Mouse (Mus musculus): ENCODE measurements around the gene Fam168b. TPM values are rescaled to one million over a fixed set of nuclear protein-coding genes. Genes with fewer than 3 reads are reported as not detected.

Fam168b gene
- polyA plus RNA-seq, 1 experiment from 2014 or later = 102 TPM

- Histone ChIP-seq H3K9me3 (ENCODE audit: control insufficient read depth, low read length) (no peaks in the 10 kb centered on the region), H3K9ac (ENCODE audit: low read depth, low read length) (no peak overlapping the region), H3K4me2 (ENCODE audit: low read length) (no peak overlapping the region), H3K27me3 (replicated peaks; ENCODE audit: control insufficient read depth, insufficient read depth, low read length) (no peaks in the 10 kb centered on the region), H3K36me3 (ENCODE audit: control insufficient read depth, insufficient read depth, low read length) (peaks cover 11% of the 10 kb centered on the region), H3K4me1 (ENCODE audit: control insufficient read depth, insufficient read depth, low read depth, low read length) (no peaks in the 10 kb centered on the region), H3K4me3 (ENCODE audit: low read length) (no peak overlapping the region), H3K27ac (ENCODE audit: low read depth, low read length) (no peak overlapping the region)
- 90% methylated on average over 8 of the region's 8 CpGs for WGBS
- ATAC-seq = no peak
These were observed 18.7 kb downstream of the Fam168b start for GRCm38 (mm10) chr1:34824208-34824607.

GRCm38 (mm10) chr1:34823353-34823752 lies 19.5 kb downstream of the Fam168b start:
- Histone ChIP-seq H3K27me3 (replicated peaks; ENCODE audit: control insufficient read depth, insufficient read depth, low read length) (no peaks in the 10 kb centered on the region), H3K9ac (ENCODE audit: low read depth, low read length) (no peak overlapping the region), H3K4me1 (ENCODE audit: control insufficient read depth, insufficient read depth, low read depth, low read length) (no peaks in the 10 kb centered on the region), H3K36me3 (ENCODE audit: control insufficient read depth, insufficient read depth, low read length) (peaks cover 12% of the 10 kb centered on the region), H3K9me3 (ENCODE audit: control insufficient read depth, low read length) (no peaks in the 10 kb centered on the region), H3K4me3 (ENCODE audit: low read length) (no peak overlapping the region), H3K4me2 (ENCODE audit: low read length) (no peak overlapping the region), H3K27ac (ENCODE audit: low read depth, low read length) (no peak overlapping the region)
- WGBS = 92% methylated on average over 6 of the region's 6 CpGs
- no peak for ATAC-seq

GRCm38 (mm10) chr1:34822746-34823145 lies 20.1 kb downstream of the Fam168b start:
- ATAC-seq = no peak
- Histone ChIP-seq H3K27ac (ENCODE audit: low read depth, low read length) (no peak overlapping the region), H3K36me3 (ENCODE audit: control insufficient read depth, insufficient read depth, low read length) (peaks cover 12% of the 10 kb centered on the region), H3K27me3 (replicated peaks; ENCODE audit: control insufficient read depth, insufficient read depth, low read length) (no peaks in the 10 kb centered on the region), H3K4me3 (ENCODE audit: low read length) (no peak overlapping the region), H3K4me2 (ENCODE audit: low read length) (no peak overlapping the region), H3K9ac (ENCODE audit: low read depth, low read length) (no peak overlapping the region), H3K4me1 (ENCODE audit: control insufficient read depth, insufficient read depth, low read depth, low read length) (no peaks in the 10 kb centered on the region), H3K9me3 (ENCODE audit: control insufficient read depth, low read length) (no peaks in the 10 kb centered on the region)
- WGBS = 94% methylated on average over 7 of the region's 7 CpGs

- H3K36me3 ChIP-seq (ENCODE audit: control insufficient read depth, insufficient read depth, low read length) = peaks cover 15% of the 10 kb centered on the region
- 86% methylated on average over 7 of the region's 7 CpGs for WGBS
These were observed 20.9 kb downstream of the Fam168b start for GRCm38 (mm10) chr1:34822003-34822402.

GRCm38 (mm10) chr1:34821411-34821810 lies 21.5 kb downstream of the Fam168b start:
- H3K9me3 ChIP-seq (ENCODE audit: control insufficient read depth, low read length) = no peaks in the 10 kb centered on the region
- H3K27me3 ChIP-seq (replicated peaks; ENCODE audit: control insufficient read depth, insufficient read depth, low read length) = no peaks in the 10 kb centered on the region
- no peak for ATAC-seq
- H3K4me1 ChIP-seq (ENCODE audit: control insufficient read depth, insufficient read depth, low read depth, low read length) = no peaks in the 10 kb centered on the region
- no peak overlapping the region for H3K9ac ChIP-seq (ENCODE audit: low read depth, low read length)
- H3K27ac ChIP-seq (ENCODE audit: low read depth, low read length) = no peak overlapping the region
- H3K4me3 ChIP-seq (ENCODE audit: low read length) = no peak overlapping the region
- no peak overlapping the region for H3K4me2 ChIP-seq (ENCODE audit: low read length)
- peaks cover 19% of the 10 kb centered on the region for H3K36me3 ChIP-seq (ENCODE audit: control insufficient read depth, insufficient read depth, low read length)
- WGBS = 83% methylated on average over 2 of the region's 2 CpGs

More at GRCm38 (mm10) chr1:34822003-34822402, 20.9 kb downstream of the Fam168b start:
- H3K4me3 ChIP-seq (ENCODE audit: low read length) = no peak overlapping the region
- H3K4me2 ChIP-seq (ENCODE audit: low read length) = no peak overlapping the region
- ATAC-seq = no peak
- H3K9me3 ChIP-seq (ENCODE audit: control insufficient read depth, low read length) = no peaks in the 10 kb centered on the region
- no peak overlapping the region for H3K9ac ChIP-seq (ENCODE audit: low read depth, low read length)
- no peak overlapping the region for H3K27ac ChIP-seq (ENCODE audit: low read depth, low read length)
- H3K27me3 ChIP-seq (replicated peaks; ENCODE audit: control insufficient read depth, insufficient read depth, low read length) = no peaks in the 10 kb centered on the region
- no peaks in the 10 kb centered on the region for H3K4me1 ChIP-seq (ENCODE audit: control insufficient read depth, insufficient read depth, low read depth, low read length)

- H3K9me3 ChIP-seq (ENCODE audit: control insufficient read depth, low read length) = no peaks in the 10 kb centered on the region
- H3K27ac ChIP-seq (ENCODE audit: low read depth, low read length) = no peak overlapping the region
- H3K4me3 ChIP-seq (ENCODE audit: low read length) = no peak overlapping the region
- 95% methylated on average over 6 of the region's 6 CpGs for WGBS
- H3K9ac ChIP-seq (ENCODE audit: low read depth, low read length) = no peak overlapping the region
- ATAC-seq = peak; percentile 22; the same call in 1 of the 2 replicates
- no peaks in the 10 kb centered on the region for H3K4me1 ChIP-seq (ENCODE audit: control insufficient read depth, insufficient read depth, low read depth, low read length)
- peaks cover 28% of the 10 kb centered on the region for H3K36me3 ChIP-seq (ENCODE audit: control insufficient read depth, insufficient read depth, low read length)
- H3K27me3 ChIP-seq (replicated peaks; ENCODE audit: control insufficient read depth, insufficient read depth, low read length) = no peaks in the 10 kb centered on the region
- no peak overlapping the region for H3K4me2 ChIP-seq (ENCODE audit: low read length)
These were observed 23.5 kb downstream of the Fam168b start for GRCm38 (mm10) chr1:34819225-34819910.

- no peak overlapping the region for H3K4me2 ChIP-seq (ENCODE audit: low read length)
- H3K27ac ChIP-seq (ENCODE audit: low read depth, low read length) = no peak overlapping the region
- H3K4me3 ChIP-seq (ENCODE audit: low read length) = no peak overlapping the region
- no peaks in the 10 kb centered on the region for H3K4me1 ChIP-seq (ENCODE audit: control insufficient read depth, insufficient read depth, low read depth, low read length)
- no peaks in the 10 kb centered on the region for H3K27me3 ChIP-seq (replicated peaks; ENCODE audit: control insufficient read depth, insufficient read depth, low read length)
- peaks cover 41% of the 10 kb centered on the region for H3K36me3 ChIP-seq (ENCODE audit: control insufficient read depth, insufficient read depth, low read length)
- no peak for ATAC-seq
- WGBS = 72% methylated on average over 6 of the region's 6 CpGs
- H3K9me3 ChIP-seq (ENCODE audit: control insufficient read depth, low read length) = no peaks in the 10 kb centered on the region
- no peak overlapping the region for H3K9ac ChIP-seq (ENCODE audit: low read depth, low read length)
These were observed 27.0 kb downstream of the Fam168b start for GRCm38 (mm10) chr1:34815843-34816242.

- H3K4me1 ChIP-seq (ENCODE audit: control insufficient read depth, insufficient read depth, low read depth, low read length) = no peaks in the 10 kb centered on the region
- peaks cover 46% of the 10 kb centered on the region for H3K36me3 ChIP-seq (ENCODE audit: control insufficient read depth, insufficient read depth, low read length)
- no peaks in the 10 kb centered on the region for H3K9me3 ChIP-seq (ENCODE audit: control insufficient read depth, low read length)
- H3K4me3 ChIP-seq (ENCODE audit: low read length) = no peak overlapping the region
- H3K27ac ChIP-seq (ENCODE audit: low read depth, low read length) = no peak overlapping the region
- H3K4me2 ChIP-seq (ENCODE audit: low read length) = no peak overlapping the region
- no peak overlapping the region for H3K9ac ChIP-seq (ENCODE audit: low read depth, low read length)
- no peaks in the 10 kb centered on the region for H3K27me3 ChIP-seq (replicated peaks; ENCODE audit: control insufficient read depth, insufficient read depth, low read length)
- no peak for ATAC-seq
- WGBS = 89% methylated on average over 13 of the region's 13 CpGs
These were observed 30.2 kb downstream of the Fam168b start for GRCm38 (mm10) chr1:34812407-34813247.

- WGBS = 63% methylated on average over 6 of the region's 6 CpGs
- Histone ChIP-seq H3K4me1 (ENCODE audit: control insufficient read depth, insufficient read depth, low read depth, low read length) (no peaks in the 10 kb centered on the region), H3K4me2 (ENCODE audit: low read length) (no peak overlapping the region), H3K9ac (ENCODE audit: low read depth, low read length) (no peak overlapping the region), H3K9me3 (ENCODE audit: control insufficient read depth, low read length) (no peaks in the 10 kb centered on the region), H3K4me3 (ENCODE audit: low read length) (no peak overlapping the region), H3K27ac (ENCODE audit: low read depth, low read length) (peak overlapping the region; percentile 55), H3K36me3 (ENCODE audit: control insufficient read depth, insufficient read depth, low read length) (peaks cover 42% of the 10 kb centered on the region), H3K27me3 (replicated peaks; ENCODE audit: control insufficient read depth, insufficient read depth, low read length) (no peaks in the 10 kb centered on the region)
- ATAC-seq = no peak; the same call in 1 of the 2 replicates
These were observed 31.3 kb downstream of the Fam168b start for GRCm38 (mm10) chr1:34811581-34811980.
